Mouse (Mus musculus): ENCODE data around the gene Aff2. TPM values are rescaled to one million over a fixed set of nuclear protein-coding genes. Genes with fewer than 3 reads are reported as not detected.

Gene Aff2
- polyA plus RNA-seq, 1 experiment from 2014 or later = 17.7 TPM

DNA sequence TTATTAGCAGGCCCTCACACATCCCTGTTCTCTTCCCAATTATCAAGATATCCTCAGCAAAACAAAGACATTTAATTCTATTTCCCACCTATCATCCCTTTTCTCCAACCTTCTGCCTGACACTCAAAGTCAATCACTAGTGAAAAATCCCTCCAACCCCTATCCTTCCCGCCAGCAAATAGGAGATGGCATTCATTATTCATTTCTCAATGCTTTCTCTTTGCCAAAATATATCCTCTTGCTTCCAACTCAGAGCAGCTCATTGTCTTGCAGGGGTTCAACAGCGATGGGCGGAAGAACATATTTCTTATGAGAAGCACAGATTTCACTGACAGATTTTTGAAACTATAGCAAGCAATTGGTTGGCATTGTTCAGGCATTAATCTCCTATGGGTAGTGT is 442.4 kb downstream of the Aff2 start:
- Histone ChIP-seq H3K36me3 (replicated peaks) (no peaks in the 10 kb centered on the region), H3K4me2 (no peak overlapping the region), H3K27me3 (replicated peaks) (no peaks in the 10 kb centered on the region), H3K4me1 (no peaks in the 10 kb centered on the region), H3K4me3 (no peak overlapping the region), H3K27ac (no peak overlapping the region), H3K9ac (no peak overlapping the region), H3K9me3 (no peaks in the 10 kb centered on the region)
- no peak for ATAC-seq (replicated peaks)
- 78% methylated on average over 3 of the region's 3 CpGs for WGBS

DNA sequence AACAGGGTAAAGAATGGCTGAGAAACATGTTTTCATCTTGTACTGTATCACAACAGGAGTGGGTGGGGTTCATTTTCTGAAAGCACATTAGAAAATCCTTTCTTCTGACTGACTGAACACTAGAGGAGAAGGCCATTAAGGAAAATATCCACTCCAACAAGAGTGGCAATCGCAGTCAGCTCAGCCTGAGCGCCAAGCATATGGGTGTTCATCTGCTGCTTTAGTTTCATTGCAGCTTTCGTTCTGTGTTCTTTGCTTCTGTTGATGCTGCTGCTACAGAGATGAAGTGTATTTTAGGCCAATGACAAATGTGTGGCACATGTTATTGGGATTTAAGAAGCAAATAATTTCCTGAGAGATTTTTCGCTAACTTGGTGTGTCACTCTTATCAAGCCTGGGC is 451.7 kb downstream of the Aff2 start:
- no peak overlapping the region for H3K27ac ChIP-seq
- no peak overlapping the region for H3K9ac ChIP-seq
- WGBS = 89% methylated on average over 4 of the region's 4 CpGs
- H3K36me3 ChIP-seq (replicated peaks) = no peaks in the 10 kb centered on the region
- no peaks in the 10 kb centered on the region for H3K27me3 ChIP-seq (replicated peaks)
- no peak overlapping the region for H3K4me3 ChIP-seq
- H3K4me1 ChIP-seq = no peaks in the 10 kb centered on the region
- no peak for ATAC-seq (replicated peaks)
- H3K4me2 ChIP-seq = no peak overlapping the region
- H3K9me3 ChIP-seq = no peaks in the 10 kb centered on the region

DNA sequence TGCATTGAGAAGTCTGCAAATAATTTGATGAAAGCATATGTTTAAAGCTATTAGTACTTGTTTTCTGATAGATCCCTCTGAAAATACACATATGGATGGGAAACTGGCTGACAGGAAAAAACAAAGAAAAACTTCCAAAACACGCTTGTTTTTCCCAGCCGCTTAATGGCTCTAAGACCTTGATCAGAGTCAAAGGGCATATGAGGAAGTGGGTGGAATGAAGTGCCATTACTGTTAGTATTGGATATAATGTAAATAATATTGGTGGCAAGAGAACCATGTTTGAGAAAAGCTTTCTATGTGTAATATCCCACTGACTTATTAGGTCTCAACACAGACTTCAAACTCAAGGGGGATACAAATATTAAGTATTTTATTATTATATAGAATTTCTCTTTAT is 455.0 kb downstream of the Aff2 start:
- WGBS = 86% methylated on average over 2 of the region's 2 CpGs
- Histone ChIP-seq H3K4me2 (no peak overlapping the region), H3K9me3 (no peaks in the 10 kb centered on the region), H3K27ac (no peak overlapping the region), H3K4me3 (no peak overlapping the region), H3K36me3 (replicated peaks) (no peaks in the 10 kb centered on the region), H3K27me3 (replicated peaks) (no peaks in the 10 kb centered on the region), H3K9ac (no peak overlapping the region), H3K4me1 (no peaks in the 10 kb centered on the region)
- ATAC-seq (replicated peaks) = no peak

DNA sequence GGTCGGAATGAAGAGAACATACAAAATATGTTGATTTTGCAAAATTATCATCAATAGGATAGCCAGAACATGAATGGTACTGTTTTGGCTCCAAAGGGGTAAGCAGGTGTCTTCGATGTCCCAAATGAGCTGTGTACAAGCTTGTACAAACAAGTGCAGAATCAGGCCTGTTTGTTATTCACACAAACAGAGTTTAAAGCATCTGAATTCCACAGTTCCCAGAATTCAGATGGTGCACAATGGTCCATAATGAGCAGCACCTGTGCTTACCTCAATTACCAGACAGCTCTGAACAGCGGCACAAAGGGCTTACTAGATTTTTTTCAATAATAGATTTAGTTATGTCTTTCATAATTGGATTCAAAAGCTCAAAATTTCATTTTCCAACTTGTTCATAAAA is 457.6 kb downstream of the Aff2 start:
- 77% methylated on average over 3 of the region's 3 CpGs for WGBS
- no peak for ATAC-seq (replicated peaks)
- no peaks in the 10 kb centered on the region for H3K36me3 ChIP-seq (replicated peaks)

DNA sequence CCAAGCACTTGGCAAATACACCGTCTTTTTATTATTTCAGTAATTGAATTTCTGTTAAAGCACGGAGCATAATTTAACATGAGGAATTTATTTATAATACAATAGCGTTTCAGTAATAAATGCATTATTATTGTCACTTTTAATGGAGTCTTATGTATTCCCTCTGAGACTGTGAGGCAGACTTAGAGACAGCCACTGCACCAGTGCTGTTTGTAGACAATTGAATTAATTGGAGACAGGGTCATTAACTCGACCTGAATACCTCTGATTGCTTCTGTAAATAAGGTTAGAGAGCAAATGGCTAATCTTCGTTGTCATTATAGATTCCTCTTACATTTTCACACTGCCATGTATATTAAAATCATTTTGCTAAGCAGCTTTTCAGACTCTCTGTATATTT is 458.1 kb downstream of the Aff2 start:
- 61% methylated on average over 5 of the region's 5 CpGs for WGBS
- ATAC-seq (replicated peaks) = no peak
- H3K9me3 ChIP-seq = no peaks in the 10 kb centered on the region
- H3K9ac ChIP-seq = no peak overlapping the region
- no peaks in the 10 kb centered on the region for H3K27me3 ChIP-seq (replicated peaks)
- no peaks in the 10 kb centered on the region for H3K4me1 ChIP-seq
- H3K4me2 ChIP-seq = no peak overlapping the region
- no peaks in the 10 kb centered on the region for H3K36me3 ChIP-seq (replicated peaks)
- no peak overlapping the region for H3K27ac ChIP-seq
- H3K4me3 ChIP-seq = no peak overlapping the region

More for the DNA sequence above, 457.6 kb downstream of the Aff2 start:
- no peak overlapping the region for H3K4me2 ChIP-seq
- no peaks in the 10 kb centered on the region for H3K27me3 ChIP-seq (replicated peaks)
- H3K4me1 ChIP-seq = no peaks in the 10 kb centered on the region
- H3K27ac ChIP-seq = no peak overlapping the region
- H3K9ac ChIP-seq = no peak overlapping the region
- no peak overlapping the region for H3K4me3 ChIP-seq
- H3K9me3 ChIP-seq = no peaks in the 10 kb centered on the region

DNA sequence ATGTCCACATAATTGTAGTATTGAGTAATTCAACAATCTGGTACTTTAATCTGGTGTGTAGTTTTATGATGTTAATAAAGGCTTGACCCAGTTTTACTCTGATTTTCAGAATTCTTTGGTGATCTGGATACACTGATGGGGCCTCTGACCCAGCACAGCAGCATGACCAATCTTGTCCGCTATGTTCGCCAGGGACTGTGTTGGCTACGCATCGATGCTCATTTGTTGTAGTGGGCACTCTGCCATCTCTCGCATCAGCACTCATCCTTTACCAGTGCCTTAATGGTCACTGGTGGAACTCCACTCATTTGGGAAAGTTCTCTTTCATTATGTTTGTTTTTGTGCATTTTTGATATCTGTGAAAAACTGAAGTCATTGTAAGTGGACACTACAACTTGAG is 507.5 kb downstream of the Aff2 start:
- no peak for ATAC-seq (replicated peaks)
- H3K9ac ChIP-seq = no peak overlapping the region
- no peak overlapping the region for H3K27ac ChIP-seq
- H3K4me1 ChIP-seq = no peaks in the 10 kb centered on the region
- H3K4me2 ChIP-seq = no peak overlapping the region
- H3K9me3 ChIP-seq = no peaks in the 10 kb centered on the region
- 95% methylated on average over 5 of the region's 5 CpGs for WGBS
- no peak overlapping the region for H3K4me3 ChIP-seq
- H3K36me3 ChIP-seq (replicated peaks) = no peaks in the 10 kb centered on the region
- no peaks in the 10 kb centered on the region for H3K27me3 ChIP-seq (replicated peaks)

DNA sequence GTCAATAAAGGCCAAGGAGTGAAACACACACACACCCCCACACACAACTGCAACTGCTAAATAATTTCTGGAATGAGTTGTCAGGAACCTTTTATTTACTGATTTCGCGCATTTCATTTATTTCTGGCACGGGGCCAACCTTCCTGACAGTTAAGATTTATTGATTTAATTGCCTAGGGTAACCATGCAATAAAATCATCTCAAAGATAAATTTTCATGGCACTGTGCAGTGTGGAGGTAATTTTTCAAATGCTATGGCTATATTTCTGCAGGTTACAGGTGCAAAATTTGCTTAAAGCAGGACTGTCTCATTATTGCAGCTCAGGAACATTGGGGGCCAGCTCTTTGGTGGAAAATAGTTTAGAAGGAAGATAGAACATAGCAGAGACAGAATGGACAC is 531.6 kb downstream of the Aff2 start:
- 61% methylated on average over 3 of the region's 3 CpGs for WGBS
- Histone ChIP-seq H3K27ac (no peak overlapping the region), H3K27me3 (replicated peaks) (no peaks in the 10 kb centered on the region), H3K4me2 (no peak overlapping the region), H3K9ac (no peak overlapping the region), H3K36me3 (replicated peaks) (no peaks in the 10 kb centered on the region), H3K4me1 (no peaks in the 10 kb centered on the region), H3K9me3 (no peaks in the 10 kb centered on the region), H3K4me3 (no peak overlapping the region)
- no peak for ATAC-seq (replicated peaks)

All from midbrain, embryonic 15.5 days (tissue).